Mouse (Mus musculus) spleen, adult 2 months (tissue): ENCODE results near the gene Gm20388.

ENCODE experiments used
- CTCF ChIP-seq: fragments of 200-500 bp; IDR thresholded peaks from 2 replicates; pipeline ENCODE4 v1.5.1; 2011; ENCODE audit warnings: mild to moderate bottlenecking, inconsistent platforms; ENCODE audit not compliant: insufficient read depth, insufficient read length, insufficient replicate concordance; ENCODE audit errors: extremely low read depth
- POLR2A ChIP-seq: fragments of 200-500 bp; IDR thresholded peaks from 2 replicates; pipeline ENCODE4 v1.6.1; 2011; ENCODE audit warnings: low read depth, low read length, inconsistent platforms

GRCm38 (mm10) chr8:120543416-120544055 lies 632.9 kb downstream of the Gm20388 start:
- TF ChIP-seq POLR2A (no peak), CTCF (no peak)
